Mouse (Mus musculus) heart, embryonic 11.5 days (tissue): ENCODE data around the gene Alg5. TPM values are rescaled to one million over a fixed set of nuclear protein-coding genes. Genes with fewer than 3 reads are reported as not detected.

ENCODE experiments used
- ATAC-seq: fragments of 200-750 bp; cut with Nextera tagmentation; replicated peaks from 2 replicates; pipeline ENCODE4 v1.8.0; 2017; ENCODE audit warnings: moderate library complexity; ENCODE audit not compliant: insufficient number of reproducible peaks, low FRiP score, low TSS enrichment
- H3K27ac ChIP-seq: fragments of 300-500 bp; sonication (generic); 2 replicates; pipeline ENCODE4 v1.5.1; 2014; ENCODE audit warnings: mild to moderate bottlenecking, low read depth, low read length
- H3K27me3 ChIP-seq: fragments of 300-500 bp; sonication (generic); 2 replicates; pipeline ENCODE4 v1.6.1; 2014; ENCODE audit warnings: mild to moderate bottlenecking, low read length, mixed read lengths; ENCODE audit not compliant: control insufficient read depth, insufficient read depth
- H3K36me3 ChIP-seq: fragments of 300-500 bp; sonication (generic); 2 replicates; pipeline ENCODE4 v1.6.1; 2014; ENCODE audit warnings: mild to moderate bottlenecking, low read length, moderate library complexity, mixed read lengths; ENCODE audit not compliant: control insufficient read depth, insufficient read depth
- H3K4me1 ChIP-seq: fragments of 300-500 bp; sonication (generic); 2 replicates; pipeline ENCODE4 v1.6.1; 2014; ENCODE audit warnings: low read length; ENCODE audit not compliant: control insufficient read depth, insufficient read depth
- H3K4me2 ChIP-seq: fragments of 300-500 bp; sonication (generic); 2 replicates; pipeline ENCODE4 v1.6.1; 2014; ENCODE audit warnings: mild to moderate bottlenecking, moderate library complexity
- H3K4me3 ChIP-seq: fragments of 300-500 bp; sonication (generic); 2 replicates; pipeline ENCODE4 v1.5.1; 2014; ENCODE audit warnings: low read depth, low read length
- H3K9ac ChIP-seq: fragments of 300-500 bp; sonication (generic); 2 replicates; pipeline ENCODE4 v1.6.1; 2014; ENCODE audit warnings: mild to moderate bottlenecking, low read depth, low read length, moderate library complexity
- H3K9me3 ChIP-seq: fragments of 300-500 bp; sonication (generic); replicated peaks from 2 replicates; pipeline ENCODE4 v1.6.1; 2016; ENCODE audit warnings: low read length; ENCODE audit not compliant: control insufficient read depth
- WGBS: fragments of 180-500 bp; shearing (Covaris S2); extraction: QIAGEN DNeasy Blood & Tissue Kit; methylation state at CpG from one replicate; pipeline ENCODE4 v1.1.7; 2014; ENCODE audit not compliant: insufficient replicate concordance; 5-methylcytosine and 5-hydroxymethylcytosine counted together
- polyA plus RNA-seq: library from polyadenylated mRNA; unstranded; fragments of >200 nt; fragmentation: Nextera tagmentation; extraction: Ambion mirVana; gene quantifications from 2 replicates; pipeline ENCODE4 v1.2.1, GENCODE M21; 2014

Alg5 gene
- polyA plus RNA-seq, 1 experiment from 2014 or later: 39.5 TPM

DNA sequence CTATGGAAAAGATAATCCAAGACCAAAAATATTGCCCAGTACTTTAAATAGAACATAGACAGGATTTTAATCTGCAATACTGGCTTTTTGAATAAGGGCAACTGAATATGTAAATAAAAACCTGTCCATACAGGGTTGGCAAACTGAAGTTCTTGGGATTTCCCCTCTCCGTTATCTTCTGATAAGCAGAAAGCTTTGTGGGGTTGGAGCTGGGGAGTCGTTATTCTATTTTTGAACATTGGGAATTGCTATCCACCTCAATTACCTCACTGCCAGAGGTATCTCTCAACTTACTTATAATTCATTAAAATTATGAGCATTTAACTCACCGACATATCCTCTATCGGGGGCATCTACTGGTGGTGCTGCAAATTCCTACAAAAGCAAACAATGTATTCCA lies 3.0 kb upstream of the Alg5 start:
- H3K36me3 ChIP-seq: peaks cover 20% of the 10 kb centered on the region
- no peak for ATAC-seq
- no peak overlapping the region for H3K9ac ChIP-seq

DNA sequence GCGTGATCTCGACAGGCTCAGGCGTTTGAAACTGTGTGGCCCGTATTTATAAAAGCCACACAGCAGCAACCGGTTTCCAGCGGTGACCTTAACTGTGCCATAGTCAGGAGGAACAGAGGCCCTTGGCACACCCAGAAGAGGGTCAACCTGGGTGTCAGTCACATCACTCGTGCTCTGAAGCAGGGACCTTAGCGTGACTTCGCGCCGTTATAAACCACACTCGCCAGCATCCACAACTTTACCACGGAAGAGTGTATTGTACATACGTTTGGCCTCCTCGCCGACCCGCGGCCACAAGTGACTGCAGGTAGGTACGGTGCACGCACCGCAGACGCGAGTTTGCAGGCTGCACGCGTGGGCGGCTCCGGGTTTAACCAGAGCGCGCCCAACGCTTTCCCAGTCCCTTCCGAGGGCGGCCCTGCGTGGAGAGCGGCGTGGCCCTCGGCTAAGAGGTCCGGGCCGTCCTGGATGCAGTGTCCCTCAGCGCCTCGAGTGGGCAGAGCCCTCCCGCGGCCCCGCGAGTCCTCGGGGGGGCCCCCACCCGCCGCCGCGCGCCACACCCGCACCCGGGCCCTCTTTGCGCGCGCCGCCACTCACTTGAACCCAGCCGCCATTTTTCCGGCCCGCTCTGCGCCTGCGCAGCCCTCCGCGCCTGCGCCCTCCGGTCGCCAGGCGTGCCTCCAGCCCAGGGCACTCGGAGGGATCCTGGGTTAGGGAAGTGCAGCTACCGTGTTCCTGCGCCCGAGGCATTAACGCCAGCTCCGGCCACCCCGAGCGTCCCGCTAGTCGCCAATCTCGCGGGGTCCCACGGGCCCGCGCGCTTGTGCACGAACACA lies 710 bp upstream of the Alg5 start:
- Histone ChIP-seq H3K36me3 (peaks cover 13% of the 10 kb centered on the region), H3K9me3 (no peaks in the 10 kb centered on the region), H3K9ac (peak overlapping the region; percentile 98), H3K27me3 (no peaks in the 10 kb centered on the region), H3K27ac (peak overlapping the region; percentile 99), H3K4me2 (peak overlapping the region; percentile 87), H3K4me1 (peaks cover 9% of the 10 kb centered on the region; the same call in 1 of the 2 replicates), H3K4me3 (peak overlapping the region; percentile 95)
- WGBS: under 1% methylated on average over 81 of the region's 84 CpGs
- ATAC-seq: peak; percentile 94

More for the DNA sequence above, 3.0 kb upstream of the Alg5 start:
- 75% methylated on average over 4 of the region's 4 CpGs for WGBS
- H3K27ac ChIP-seq: no peak overlapping the region
- H3K27me3 ChIP-seq: no peaks in the 10 kb centered on the region
- no peak overlapping the region for H3K4me3 ChIP-seq
- peaks cover 9% of the 10 kb centered on the region; the same call in 1 of the 2 replicates for H3K4me1 ChIP-seq
- no peaks in the 10 kb centered on the region for H3K9me3 ChIP-seq
- no peak overlapping the region for H3K4me2 ChIP-seq

DNA sequence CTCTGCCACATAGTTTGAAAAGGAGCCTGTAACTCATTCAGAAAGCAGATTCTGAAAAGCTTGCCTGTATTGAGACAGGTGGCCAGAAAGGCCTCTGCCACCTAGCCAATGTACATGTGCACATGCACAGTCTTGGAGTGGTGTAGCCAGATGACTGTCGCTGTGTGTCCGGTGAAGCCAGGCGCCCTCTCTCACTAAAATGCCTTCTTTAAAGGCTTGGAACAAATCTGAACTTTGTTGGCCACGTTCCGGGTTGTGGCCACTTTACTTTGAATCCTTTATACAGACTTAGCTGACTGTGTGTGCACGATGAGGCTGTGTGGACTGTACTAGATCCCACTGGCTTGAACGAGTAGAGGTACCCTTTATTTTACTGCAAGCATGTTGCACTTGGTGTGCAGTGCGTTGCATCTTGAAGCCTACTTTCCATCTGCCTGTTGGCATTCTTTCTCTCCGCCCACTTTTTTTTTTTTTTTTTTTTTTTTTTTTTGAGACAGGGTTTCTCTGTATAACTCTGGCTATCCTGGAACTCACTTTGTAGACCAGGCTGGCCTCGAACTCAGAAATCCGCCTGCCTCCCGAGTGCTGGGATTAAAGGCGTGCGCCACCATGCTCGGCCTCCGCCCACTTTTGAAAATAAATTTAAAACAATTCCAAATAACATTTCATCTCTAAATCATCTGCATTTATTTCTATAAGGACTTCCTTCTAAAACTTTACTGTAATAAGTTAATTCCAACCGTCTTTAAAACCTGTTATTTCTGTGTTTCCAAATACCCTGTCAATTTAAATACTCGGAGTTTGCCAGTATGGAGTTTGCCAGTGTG lies 975 bp downstream of the Alg5 start:
- WGBS: 57% methylated on average over 18 of the region's 18 CpGs
- no peak for ATAC-seq
- Histone ChIP-seq H3K36me3 (peaks cover 8% of the 10 kb centered on the region), H3K4me3 (peak overlapping the region; percentile 95), H3K9me3 (no peaks in the 10 kb centered on the region), H3K4me1 (peaks cover 9% of the 10 kb centered on the region; the same call in 1 of the 2 replicates), H3K4me2 (peak overlapping the region; percentile 87), H3K27ac (peak overlapping the region; percentile 99), H3K27me3 (no peaks in the 10 kb centered on the region), H3K9ac (peak overlapping the region; percentile 98)

DNA sequence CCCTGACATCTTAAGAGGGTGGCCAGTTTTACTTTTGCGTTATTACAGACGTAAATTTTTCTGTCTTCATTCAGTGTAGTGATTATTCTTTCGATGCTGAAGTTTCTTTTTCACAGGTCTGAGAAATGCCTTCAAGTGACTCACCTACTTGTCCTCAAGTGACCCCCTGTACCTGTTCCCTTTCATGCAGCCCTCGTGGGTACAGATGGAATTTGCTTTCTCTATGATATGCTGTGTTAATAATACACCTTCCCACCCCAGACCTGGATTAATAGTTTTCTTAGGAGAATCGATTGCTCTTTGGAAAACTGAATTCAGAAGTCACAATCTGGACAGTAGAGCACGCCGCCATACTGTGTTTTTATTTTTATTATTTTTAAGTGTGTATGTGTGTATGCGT lies 2.0 kb downstream of the Alg5 start:
- peaks cover 13% of the 10 kb centered on the region for H3K36me3 ChIP-seq
- H3K27me3 ChIP-seq: no peaks in the 10 kb centered on the region
- ATAC-seq: no peak
- H3K9ac ChIP-seq: no peak overlapping the region
- no peaks in the 10 kb centered on the region for H3K9me3 ChIP-seq
- WGBS: 95% methylated on average over 8 of the region's 8 CpGs
- no peak overlapping the region for H3K4me3 ChIP-seq
- H3K27ac ChIP-seq: no peak overlapping the region
- no peak overlapping the region for H3K4me2 ChIP-seq
- H3K4me1 ChIP-seq: peaks cover 9% of the 10 kb centered on the region; the same call in 1 of the 2 replicates

DNA sequence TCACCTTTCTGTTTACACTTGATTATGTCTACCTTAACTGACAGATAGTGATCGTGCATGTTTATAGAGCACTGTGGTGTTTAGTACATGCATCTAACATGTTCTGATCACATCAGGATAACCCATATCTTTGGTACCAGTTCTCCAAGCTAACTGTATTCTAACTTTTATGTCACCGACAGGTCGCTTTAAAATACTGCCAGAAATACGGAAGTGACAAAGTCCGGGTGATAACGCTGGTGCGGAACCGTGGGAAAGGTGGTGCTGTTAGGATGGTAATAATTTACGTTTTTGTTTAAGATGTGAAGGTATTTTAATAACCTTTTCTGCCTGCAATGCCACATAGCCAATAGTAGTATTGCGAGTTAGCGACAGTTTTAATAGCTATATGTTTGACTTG lies 6.6 kb downstream of the Alg5 start:
- Histone ChIP-seq H3K36me3 (peaks cover 33% of the 10 kb centered on the region), H3K9ac (no peak overlapping the region), H3K27ac (no peak overlapping the region), H3K4me2 (no peak overlapping the region), H3K4me3 (no peak overlapping the region), H3K27me3 (no peaks in the 10 kb centered on the region), H3K4me1 (no peaks in the 10 kb centered on the region), H3K9me3 (no peaks in the 10 kb centered on the region)
- WGBS: 95% methylated on average over 11 of the region's 11 CpGs
- no peak for ATAC-seq

DNA sequence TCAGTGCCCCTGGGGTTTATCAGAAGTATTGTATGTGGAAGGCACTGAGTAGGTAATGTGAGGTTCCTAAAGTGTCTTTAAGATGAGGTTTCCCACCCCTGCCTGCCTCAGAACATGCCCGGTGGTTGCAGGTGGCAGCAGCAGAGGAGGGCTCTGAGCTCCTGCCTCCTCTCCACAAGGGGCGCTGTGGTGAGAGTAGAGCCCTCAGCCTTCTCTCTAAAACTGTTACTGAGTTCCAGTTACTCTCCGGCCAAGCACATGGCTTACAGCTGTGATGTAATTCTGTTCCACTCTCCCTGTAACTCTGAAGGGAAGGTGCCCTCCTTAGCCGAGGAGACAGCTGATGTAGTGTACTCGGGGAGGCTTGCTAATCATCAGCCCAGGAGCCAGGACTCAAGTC lies 10.5 kb downstream of the Alg5 start:
- no peak for ATAC-seq
- WGBS: 62% methylated on average over 5 of the region's 5 CpGs

DNA sequence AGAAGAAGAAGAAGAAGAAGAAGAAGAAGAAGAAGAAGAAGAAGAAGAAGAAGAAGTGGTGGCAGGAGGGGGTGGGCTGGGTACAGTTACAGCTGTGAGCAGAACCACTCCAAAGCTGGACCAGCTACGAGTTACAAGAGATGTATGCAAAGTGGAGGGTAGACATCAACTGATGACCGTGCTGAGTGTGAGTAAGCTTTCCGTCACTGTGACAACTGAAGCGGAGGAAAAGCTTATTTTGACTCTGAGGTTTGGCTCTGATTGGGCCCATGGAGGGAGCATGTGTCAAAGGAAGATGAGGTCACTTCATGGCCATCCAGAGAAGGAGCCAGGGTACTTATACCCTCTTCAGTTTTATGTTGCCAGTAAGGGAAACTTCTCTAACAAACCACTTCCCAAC lies 18.1 kb downstream of the Alg5 start:
- Histone ChIP-seq H3K27ac (no peak overlapping the region), H3K36me3 (peaks cover 18% of the 10 kb centered on the region), H3K4me3 (no peak overlapping the region), H3K9me3 (no peaks in the 10 kb centered on the region), H3K4me2 (no peak overlapping the region), H3K4me1 (0 out of 2 replicates have a peak, but pooled peaks cover 3% of the 10 kb centered on the region), H3K27me3 (no peaks in the 10 kb centered on the region), H3K9ac (no peak overlapping the region)
- 67% methylated on average over 4 of the region's 4 CpGs for WGBS
- ATAC-seq: no peak

More for the DNA sequence above, 10.5 kb downstream of the Alg5 start:
- Histone ChIP-seq H3K9ac (no peak overlapping the region), H3K36me3 (peaks cover 53% of the 10 kb centered on the region), H3K27ac (no peak overlapping the region), H3K4me3 (no peak overlapping the region), H3K4me1 (0 out of 2 replicates have a peak, but pooled peaks cover 2% of the 10 kb centered on the region), H3K9me3 (no peaks in the 10 kb centered on the region), H3K4me2 (no peak overlapping the region), H3K27me3 (no peaks in the 10 kb centered on the region)

DNA sequence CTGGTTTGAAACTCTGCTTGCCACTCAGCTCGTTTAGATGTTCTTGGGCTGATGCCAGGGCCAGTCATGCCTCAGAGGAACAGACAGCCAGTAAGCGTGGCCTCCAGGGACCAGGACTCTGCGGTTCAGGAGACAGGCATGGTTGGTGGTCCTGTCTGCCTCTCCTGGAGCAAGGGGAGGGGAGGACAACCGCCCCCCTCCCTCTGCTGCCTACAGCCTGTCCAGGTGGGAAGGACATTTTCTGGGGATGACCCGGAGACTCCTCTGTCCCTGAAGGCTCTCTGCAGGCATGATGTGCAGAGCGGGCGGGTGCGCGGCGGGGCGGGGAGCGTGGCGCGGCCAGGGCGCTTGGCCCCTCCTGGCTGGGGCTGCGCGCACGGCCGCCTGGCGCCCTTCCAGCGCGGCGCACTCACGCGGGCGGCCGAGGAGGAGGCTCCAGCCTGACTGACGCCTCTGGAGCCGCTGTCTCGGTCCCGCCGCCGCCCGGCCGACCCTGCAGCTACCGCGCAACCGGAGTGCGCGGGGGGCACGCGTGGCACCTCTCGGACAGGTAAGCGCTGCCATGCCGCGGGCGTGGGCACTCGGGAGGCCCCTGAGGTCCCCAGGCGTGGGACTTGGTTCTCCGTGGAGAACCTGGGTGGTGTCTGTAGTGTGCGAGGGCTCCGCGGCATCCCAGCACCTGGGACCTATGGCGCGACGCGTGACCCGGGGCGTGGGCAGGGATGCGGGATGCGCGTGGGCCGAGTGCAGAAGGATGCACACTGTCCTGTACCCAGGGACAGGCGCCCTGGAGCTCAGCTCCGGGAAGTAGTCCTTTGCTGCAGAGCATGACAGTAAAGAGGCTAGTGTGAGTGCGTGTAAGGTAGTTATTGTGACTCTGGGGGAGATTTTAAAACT lies 20.1 kb downstream of the Alg5 start, which contains the start of gene Smad9:
TSS of gene Smad9 (plus strand) at position 438 of the 897 bp plus-strand sequence.
- Histone ChIP-seq H3K27ac (peak within 1 kb of the TSS; percentile 84), H3K36me3 (peaks cover 7% of the 10 kb centered on the region), H3K9me3 (no peaks in the 10 kb centered on the region), H3K9ac (peak within 1 kb of the TSS; percentile 75), H3K27me3 (no peaks in the 10 kb centered on the region), H3K4me1 (0 out of 2 replicates have a peak, but pooled peaks cover 3% of the 10 kb centered on the region), H3K4me3 (peak within 1 kb of the TSS; percentile 69), H3K4me2 (peak within 1 kb of the TSS; percentile 96)
- under 1% methylated on average over 61 of the region's 66 CpGs for WGBS
- ATAC-seq: peak; percentile 74
